Mouse (Mus musculus) testis, adult 2 months (tissue): ENCODE measurements around the gene Mstn.

Experiments used
- CTCF ChIP-seq: fragments of 200-500 bp; IDR thresholded peaks from 2 replicates; pipeline ENCODE4 v1.5.1; 2012; ENCODE audit warnings: low read depth, mild to moderate bottlenecking, inconsistent platforms, low read length, moderate library complexity; ENCODE audit not compliant: control insufficient read depth, insufficient read depth, insufficient replicate concordance
- POLR2A ChIP-seq: fragments of 200-500 bp; IDR thresholded peaks from 2 replicates; pipeline ENCODE4 v1.6.1; 2012; ENCODE audit warnings: low read depth, mild to moderate bottlenecking, inconsistent platforms, low read length, moderate library complexity; ENCODE audit not compliant: control insufficient read depth

GRCm38 (mm10) chr1:53080603-53081002, 19.2 kb downstream of the Mstn start:
- TF ChIP-seq CTCF = no peak
- no peak for TF ChIP-seq POLR2A
